Comparison of ENCODE assay signal across 14 mouse cellular contexts in genomic region chr6:101997629-101998028, GRCm38 (mm10).
DNase-seq lines count a peak whose midpoint lies in the region; ATAC-seq and TF ChIP-seq lines count a peak whose summit lies in the region.
"Had no signal": no experiment of that assay in that cellular context is flagged by ENCODE, and none has a peak within 500 bp of the region (broad histone marks: within the 10 kb centered on the region; RNA-seq: fewer than 3 reads in every experiment).

No protein-coding gene starts in this region.

- no peaks in the 10 kb centered on the region for H3K4me1 ChIP-seq in heart, embryonic 15.5 days (replicated peaks)
- H3K4me1 ChIP-seq in intestine, postnatal 0 days (replicated peaks; ENCODE audit: control insufficient read depth, insufficient read depth, low read length) = no peaks in the 10 kb centered on the region
- no peaks in the 10 kb centered on the region for H3K4me1 ChIP-seq in kidney, adult 2 months (ENCODE audit: control insufficient read depth, insufficient read depth, low read length)
- H3K4me1 ChIP-seq: embryonic facial prominence, embryonic 13.5 days; limb, embryonic 10.5 days had no signal

- H3K27ac ChIP-seq in heart, embryonic 15.5 days = 0 out of 2 replicates have a peak overlapping the region, but pooled peaks have one; percentile 58
- no peak overlapping the region for H3K27ac ChIP-seq in intestine, postnatal 0 days (ENCODE audit: low read depth, low read length)
- no peak overlapping the region for H3K27ac ChIP-seq in kidney, adult 2 months (ENCODE audit: insufficient read depth, low read depth, low read length)
- H3K27ac ChIP-seq: embryonic facial prominence, embryonic 13.5 days; limb, embryonic 10.5 days had no signal

- intact Hi-C loops in left cerebral cortex, postnatal 14 days (cut with DNase I) = no loop called here

- H3K9ac ChIP-seq in heart, embryonic 15.5 days = no peak overlapping the region
- no peak overlapping the region for H3K9ac ChIP-seq in intestine, postnatal 0 days (ENCODE audit: low read depth, low read length)
- H3K9ac ChIP-seq: embryonic facial prominence, embryonic 13.5 days; liver, postnatal 0 days had no signal

- H3K4me2 ChIP-seq in heart, embryonic 15.5 days = no peak overlapping the region
- H3K4me2 ChIP-seq in intestine, postnatal 0 days (replicated peaks; ENCODE audit: low read depth) = no peak overlapping the region
- H3K4me2 ChIP-seq: embryonic facial prominence, embryonic 13.5 days had no signal

- TF ChIP-seq CTCF in intestine, postnatal 0 days (IDR thresholded peaks at IDR 0.05; ENCODE audit: low read depth) = no peak
- TF ChIP-seq CTCF in kidney, adult 2 months (conservative IDR thresholded peaks at IDR 0.05; ENCODE audit: insufficient read depth, insufficient read length, low read depth, low read length) = no peak

- ATAC-seq in heart, embryonic 15.5 days (replicated peaks; ENCODE audit: insufficient number of reproducible peaks, insufficient read depth, low FRiP score, low read depth) = peak; percentile 83
- no peak for ATAC-seq in intestine, postnatal 0 days
- ATAC-seq: liver, postnatal 0 days had no signal

- peak; percentile 1 to 7 for DNase-seq in cerebellum, postnatal 14 days
- DNase-seq in cerebellum, postnatal 36 days = no peak
- peak; percentile 14 to 57 for DNase-seq in left cerebral cortex, postnatal 14 days (ENCODE audit: low spot score in 2 of 2)
- no peak for DNase-seq in left cerebral cortex, adult 11 months (ENCODE audit: low spot score)
- peak; percentile 24 for DNase-seq in brain, embryonic 18.5 days (ENCODE audit: low read depth, low spot score)
- DNase-seq in kidney, adult 2 months = no peak
- DNase-seq: gastrocnemius, postnatal 14 days; kidney, postnatal 4 days; liver, postnatal 0 days; thymus, adult 2 months had no signal

- H3K27me3 ChIP-seq in heart, embryonic 15.5 days = no peaks in the 10 kb centered on the region
- H3K27me3 ChIP-seq in intestine, postnatal 0 days (replicated peaks; ENCODE audit: control insufficient read depth, insufficient read depth, low read length) = no peaks in the 10 kb centered on the region
- H3K27me3 ChIP-seq in kidney, adult 2 months (replicated peaks; ENCODE audit: control insufficient read depth, insufficient read depth, low read length) = no peaks in the 10 kb centered on the region
- H3K27me3 ChIP-seq: embryonic facial prominence, embryonic 13.5 days had no signal

- no peak for TF ChIP-seq POLR2A in kidney, adult 2 months (IDR thresholded peaks at IDR 0.05; ENCODE audit: low read depth, low read length)

- no peak overlapping the region for H3K4me3 ChIP-seq in heart, embryonic 15.5 days
- H3K4me3 ChIP-seq in intestine, postnatal 0 days (ENCODE audit: low read depth, low read length) = no peak overlapping the region
- no peak overlapping the region for H3K4me3 ChIP-seq in kidney, adult 2 months (ENCODE audit: insufficient read depth, low read depth, low read length)
- H3K4me3 ChIP-seq: embryonic facial prominence, embryonic 13.5 days; limb, embryonic 10.5 days had no signal

- H3K9me3 ChIP-seq in heart, embryonic 15.5 days (replicated peaks) = no peaks in the 10 kb centered on the region
- H3K9me3 ChIP-seq in intestine, postnatal 0 days (ENCODE audit: control insufficient read depth) = no peaks in the 10 kb centered on the region
- H3K9me3 ChIP-seq: embryonic facial prominence, embryonic 13.5 days; limb, embryonic 10.5 days had no signal

- 26% methylated on average over 5 of the region's 5 CpGs for WGBS in heart, embryonic 15.5 days
- 57% methylated on average over 5 of the region's 5 CpGs for WGBS in intestine, postnatal 0 days
- WGBS in kidney, adult 2 months = 67% methylated on average over 5 of the region's 5 CpGs

- no peaks in the 10 kb centered on the region for H3K36me3 ChIP-seq in heart, embryonic 15.5 days
- H3K36me3 ChIP-seq in intestine, postnatal 0 days (ENCODE audit: control insufficient read depth, insufficient read depth) = no peaks in the 10 kb centered on the region
- no peaks in the 10 kb centered on the region for H3K36me3 ChIP-seq in kidney, adult 2 months (ENCODE audit: control insufficient read depth, insufficient read depth, low read length)
- H3K36me3 ChIP-seq: embryonic facial prominence, embryonic 13.5 days; limb, embryonic 10.5 days had no signal

Comparison
In these comparisons a context has a peak if more than half of its experiments do, and no peak if none do; other contexts are left out.
1. DNase-seq: peak in cerebellum, postnatal 14 days (2 of 2), left cerebral cortex, postnatal 14 days (2 of 2) and brain, embryonic 18.5 days (single experiment); none in cerebellum, postnatal 36 days (0 of 2), left cerebral cortex, adult 11 months (single experiment) and kidney, adult 2 months (single experiment).